Mouse (Mus musculus) testis, postnatal 10 days (tissue): ENCODE measurements around the gene Rhof.

Experiments used
- DNase-seq: peaks from one replicate; pipeline ENCODE4 v3.0.0; 2021; ENCODE audit warnings: low spot score

Gene Rhof

DNA sequence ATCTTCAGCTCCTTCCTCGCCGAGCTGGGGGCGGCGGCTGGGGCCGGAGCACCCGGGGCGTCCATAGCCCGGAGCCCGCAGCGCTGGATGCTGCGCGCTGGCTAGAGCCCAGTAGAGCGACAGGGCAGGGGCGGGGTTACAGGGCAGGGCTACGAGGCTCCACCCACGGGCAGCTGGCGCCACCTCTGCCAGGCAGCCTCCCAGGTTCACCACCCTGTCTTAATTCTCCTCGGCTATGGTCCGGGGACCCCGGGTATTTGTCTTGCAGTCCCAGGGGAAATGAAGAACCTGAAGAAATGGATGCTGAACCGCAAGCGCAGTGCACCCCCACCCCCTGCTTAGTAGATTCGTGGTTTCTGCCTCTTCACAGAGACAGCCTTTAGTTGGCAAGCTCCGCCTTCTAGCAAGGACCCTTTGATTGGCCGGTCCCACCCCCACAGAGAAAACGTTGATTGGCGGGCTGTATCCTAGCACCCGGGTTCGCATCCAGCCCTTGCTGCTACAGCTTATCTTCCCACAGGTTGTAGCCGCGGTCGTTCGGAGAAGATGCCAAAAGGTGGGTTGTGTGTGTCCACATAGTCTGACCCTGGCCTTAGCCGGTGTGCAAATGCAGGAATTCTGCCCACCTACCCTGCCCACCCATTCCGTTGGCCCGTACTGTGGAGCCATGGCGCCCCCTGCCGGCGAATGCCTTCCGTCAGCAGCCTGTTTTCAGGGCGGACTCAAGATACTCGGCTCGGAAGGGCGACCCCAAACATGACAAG lies at the start of gene Rhof:
TSS of gene Rhof (minus strand) at position 385 of the 764 bp plus-strand sequence.
- peak; percentile 94 for DNase-seq

DNA sequence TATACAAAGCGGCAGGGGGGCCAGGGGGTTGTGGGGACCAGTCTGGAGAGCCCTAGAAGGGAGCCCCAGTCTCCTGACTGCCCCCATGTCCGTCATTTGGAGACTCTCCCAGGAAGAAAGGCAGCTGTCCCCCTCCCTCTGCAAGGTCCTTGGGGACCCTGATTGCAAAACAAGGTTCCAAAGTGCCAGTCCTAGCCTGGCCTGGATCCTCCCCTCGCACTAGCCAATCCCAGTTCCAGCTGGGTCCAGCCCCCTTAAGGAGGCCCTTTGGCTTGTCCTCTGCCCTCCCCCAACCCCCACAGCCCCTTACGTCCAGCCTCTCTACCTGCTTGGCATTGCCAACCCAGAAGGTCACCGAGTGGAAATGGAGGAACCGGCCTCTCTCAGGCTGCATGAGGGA lies 49.0 kb upstream of the Rhof start:
- no peak for DNase-seq

DNA sequence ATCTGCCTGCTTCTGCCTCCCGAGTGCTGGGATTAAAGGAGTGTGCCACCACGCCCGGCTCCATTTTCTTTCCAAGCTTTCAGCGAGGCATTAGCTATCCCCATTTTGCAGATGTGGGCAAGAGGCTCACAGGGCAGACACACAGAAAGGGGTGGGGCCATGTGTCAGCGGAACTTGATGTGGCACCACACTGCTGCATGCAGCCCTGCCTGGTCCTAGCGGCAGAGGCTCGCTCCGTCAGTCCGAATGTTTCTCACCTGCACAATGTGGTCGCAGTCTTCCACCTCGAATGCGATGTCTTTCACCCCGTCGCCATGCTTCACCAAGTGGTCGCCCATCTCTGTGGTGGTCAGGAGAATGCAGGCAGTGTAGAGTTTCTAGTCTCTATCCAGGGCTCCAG lies 47.9 kb upstream of the Rhof start:
- DNase-seq: no peak

DNA sequence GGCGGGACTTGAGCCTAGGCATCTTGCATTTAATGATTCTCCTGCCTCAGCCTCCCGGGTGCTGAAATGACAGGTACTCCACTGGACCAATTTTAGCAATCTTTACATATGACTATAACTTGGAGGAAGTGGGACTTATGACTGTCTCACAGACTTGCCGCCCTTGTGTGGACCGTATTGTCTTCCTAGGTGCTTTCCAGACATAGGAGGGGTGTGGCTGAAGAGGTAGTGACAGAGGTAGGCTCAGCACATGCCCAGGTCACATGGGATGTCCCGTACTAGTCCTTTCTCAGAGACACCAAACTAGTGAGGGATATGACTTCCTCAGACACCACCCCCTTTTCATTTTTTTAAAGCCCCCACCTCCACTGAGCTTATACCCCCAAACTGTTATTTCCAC lies 46.3 kb upstream of the Rhof start:
- no peak for DNase-seq

DNA sequence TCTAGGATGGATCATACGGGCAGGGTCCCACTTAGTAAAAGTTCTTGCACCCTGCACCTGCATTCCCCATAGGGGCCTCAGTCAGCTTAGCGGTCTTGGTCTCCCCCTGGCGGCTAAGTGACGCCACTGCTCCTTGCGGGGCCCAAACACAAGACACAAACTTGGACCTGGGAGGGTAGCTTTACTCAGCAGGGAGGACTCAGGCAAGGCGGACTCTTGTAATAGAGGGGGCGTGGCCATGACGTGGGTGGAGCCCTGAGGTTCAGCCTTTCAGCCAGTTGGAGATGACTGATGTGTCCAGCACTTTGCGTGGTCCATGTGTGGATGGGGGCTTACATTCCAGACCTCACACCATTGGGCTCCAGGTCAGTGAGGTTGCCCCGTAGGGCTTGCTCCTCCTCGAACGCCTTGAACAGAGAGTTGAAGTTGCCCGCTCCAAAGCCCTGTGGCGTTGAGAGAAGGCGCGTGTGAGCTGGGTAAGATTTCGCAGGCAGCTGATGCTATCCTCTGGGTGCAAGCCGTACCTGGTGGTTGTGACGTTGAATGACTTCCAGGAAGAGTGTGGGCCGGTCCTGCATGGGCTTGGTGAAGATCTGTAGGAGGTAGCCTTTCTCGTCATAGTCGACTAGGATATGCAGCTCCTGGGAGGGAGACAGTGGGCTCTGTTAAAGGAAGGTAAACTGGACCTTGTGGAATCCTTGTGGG lies 39.3 kb upstream of the Rhof start:
- peak; percentile 94 for DNase-seq

DNA sequence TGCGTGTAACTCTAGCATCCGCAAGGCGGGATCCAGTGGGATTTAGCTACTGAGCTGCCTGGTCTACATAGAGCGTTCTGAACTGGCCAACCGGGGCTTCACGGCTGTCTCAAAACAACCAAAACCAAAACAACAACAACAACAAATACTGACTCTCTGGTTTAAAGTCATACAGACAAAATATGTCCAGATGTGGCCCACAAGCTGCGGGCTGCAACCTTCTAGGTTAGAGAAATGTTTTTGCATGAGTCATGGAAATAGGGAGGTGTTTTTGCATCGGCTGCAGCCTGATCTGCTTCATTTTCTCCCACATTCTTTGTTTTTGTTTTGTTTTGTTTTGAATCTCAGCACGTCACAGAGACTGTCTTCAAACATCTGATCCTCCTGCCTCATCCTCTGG lies 37.9 kb upstream of the Rhof start:
- DNase-seq: no peak

DNA sequence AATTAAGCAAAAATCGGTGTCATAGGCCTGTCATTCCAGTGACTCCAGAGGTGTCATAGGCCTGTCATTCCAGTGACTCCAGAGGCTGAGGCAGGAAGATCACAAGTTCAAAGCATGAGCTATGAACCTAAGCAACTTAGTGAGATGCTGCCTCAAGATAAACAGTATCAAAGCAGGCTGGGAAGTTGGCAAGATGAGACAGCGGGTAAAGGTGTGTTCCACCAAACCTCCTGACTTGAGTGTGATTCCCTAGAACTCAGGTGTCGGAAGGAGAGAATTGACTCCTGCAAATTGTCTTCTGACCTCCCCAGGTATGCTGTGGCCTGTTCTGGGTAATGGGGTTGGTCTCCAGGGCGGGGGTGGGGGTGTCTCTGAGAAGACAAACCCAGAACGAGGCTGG lies 36.8 kb upstream of the Rhof start, which contains the start of gene Psmd9:
TSS of gene Psmd9 (plus strand) at position 130 of the 400 bp plus-strand sequence.
- DNase-seq: no peak

DNA sequence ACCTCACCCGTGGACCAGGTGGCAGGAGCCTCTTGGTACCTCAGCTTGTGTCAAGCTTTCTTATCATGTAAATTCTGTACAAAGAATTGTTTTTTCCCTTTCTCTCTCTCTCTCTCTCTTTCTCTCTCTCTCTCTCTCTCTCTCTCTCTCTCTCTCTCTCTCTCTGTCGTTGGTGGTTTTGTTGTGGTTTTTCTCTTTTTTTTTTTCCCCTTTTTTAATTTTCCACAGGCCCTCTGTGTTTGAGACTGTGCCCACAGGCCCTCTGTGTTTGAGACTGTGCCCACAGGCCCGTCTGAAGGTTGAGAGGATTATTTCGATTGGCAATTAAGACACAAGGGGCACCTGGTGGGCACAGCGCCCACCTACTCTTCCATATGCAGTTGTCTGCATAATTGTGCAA lies 35.1 kb upstream of the Rhof start:
- DNase-seq: no peak

DNA sequence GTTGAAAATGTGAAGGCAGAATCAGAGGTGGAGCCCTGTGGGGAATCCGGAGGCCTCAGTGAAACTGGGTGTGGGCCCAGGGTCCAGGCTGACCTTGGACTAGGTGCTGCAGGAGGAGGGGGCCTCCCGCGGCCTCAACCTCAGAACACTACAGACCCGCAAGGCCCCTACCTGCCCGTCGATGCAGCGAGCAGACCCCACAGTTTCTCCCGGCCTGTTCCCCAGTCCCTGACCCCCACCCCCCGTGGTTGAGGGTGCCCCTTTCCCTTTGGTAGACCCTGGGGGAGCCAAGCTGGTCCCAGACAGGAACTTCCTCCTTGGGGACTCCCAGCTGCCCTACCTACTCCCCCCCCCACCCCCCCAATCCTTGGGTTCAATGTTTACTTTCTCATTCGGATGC lies 33.9 kb upstream of the Rhof start:
- no peak for DNase-seq

DNA sequence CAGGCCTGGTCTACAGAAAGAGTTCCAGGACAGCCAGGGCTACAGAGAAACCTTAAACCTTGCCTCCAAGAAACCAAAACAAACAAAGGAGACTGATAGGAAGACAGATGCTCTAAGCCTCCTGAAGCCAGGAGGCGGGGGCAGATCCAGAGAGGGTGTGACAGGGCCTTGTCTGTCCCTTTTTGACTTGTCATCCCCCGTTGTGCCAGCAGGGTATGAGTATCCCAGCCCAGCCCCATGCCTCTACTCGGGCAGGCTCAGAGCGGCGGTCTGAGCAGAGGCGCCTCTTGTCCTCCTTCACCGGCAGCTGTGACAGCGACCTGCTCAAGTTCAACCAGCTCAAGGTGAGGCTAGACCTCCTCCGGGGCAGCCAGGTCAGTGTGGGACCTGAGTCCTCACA lies 30.4 kb upstream of the Rhof start:
- no peak for DNase-seq

DNA sequence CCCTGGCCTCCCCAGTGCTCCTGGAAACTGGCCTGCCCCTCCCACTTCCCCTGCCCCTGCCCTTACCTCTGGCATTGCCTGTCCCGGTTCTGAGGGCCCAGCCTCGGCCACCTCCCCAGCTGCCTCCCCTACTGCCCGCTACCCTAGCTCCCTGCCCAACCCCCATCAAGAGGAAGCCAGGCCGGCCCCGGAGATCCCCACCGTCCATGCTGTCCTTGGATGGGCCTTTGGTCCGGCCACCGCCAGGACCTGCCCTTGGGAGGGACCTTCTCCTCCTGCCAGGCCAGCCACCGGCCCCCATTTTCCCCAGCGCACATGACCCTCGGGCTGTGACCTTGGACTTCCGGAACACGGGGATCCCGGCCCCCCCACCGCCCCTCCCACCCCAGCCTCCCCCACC lies 27.8 kb upstream of the Rhof start:
- no peak for DNase-seq

DNA sequence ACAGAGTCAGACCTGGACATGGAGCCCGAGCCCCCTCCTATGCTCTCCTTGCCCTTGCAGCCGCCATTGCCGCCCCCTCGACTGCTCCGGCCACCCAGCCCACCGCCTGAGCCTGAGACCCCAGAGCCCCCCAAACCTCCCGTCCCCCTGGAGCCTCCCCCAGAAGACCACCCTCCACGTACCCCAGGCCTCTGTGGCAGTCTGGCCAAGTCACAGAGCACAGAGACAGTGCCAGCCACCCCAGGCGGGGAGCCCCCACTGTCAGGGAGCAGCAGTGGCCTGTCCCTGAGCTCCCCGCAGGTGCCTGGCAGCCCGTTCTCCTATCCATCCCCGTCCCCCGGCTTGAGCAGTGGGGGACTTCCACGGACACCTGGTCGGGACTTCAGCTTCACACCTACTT lies 27.4 kb upstream of the Rhof start:
- DNase-seq: no peak

DNA sequence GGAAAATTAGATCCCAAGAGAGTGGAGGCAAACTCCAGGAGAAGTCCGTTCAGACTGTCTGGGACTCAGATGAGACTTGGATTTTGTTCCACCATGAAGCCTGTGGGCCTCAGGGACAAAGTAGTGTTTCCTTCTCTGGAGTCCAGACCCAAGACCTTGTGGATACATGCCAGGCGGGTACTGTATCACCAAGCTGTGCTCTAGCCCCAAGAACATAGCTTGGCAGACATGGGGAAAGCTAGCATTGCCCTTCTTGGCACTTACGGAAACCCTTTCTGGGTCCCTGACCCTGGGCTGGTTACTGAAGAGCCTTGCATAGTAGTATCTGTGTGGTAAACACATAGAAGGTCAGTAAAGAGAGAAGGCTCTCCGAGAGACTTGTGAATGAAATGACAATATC lies 27.0 kb upstream of the Rhof start:
- DNase-seq: no peak

DNA sequence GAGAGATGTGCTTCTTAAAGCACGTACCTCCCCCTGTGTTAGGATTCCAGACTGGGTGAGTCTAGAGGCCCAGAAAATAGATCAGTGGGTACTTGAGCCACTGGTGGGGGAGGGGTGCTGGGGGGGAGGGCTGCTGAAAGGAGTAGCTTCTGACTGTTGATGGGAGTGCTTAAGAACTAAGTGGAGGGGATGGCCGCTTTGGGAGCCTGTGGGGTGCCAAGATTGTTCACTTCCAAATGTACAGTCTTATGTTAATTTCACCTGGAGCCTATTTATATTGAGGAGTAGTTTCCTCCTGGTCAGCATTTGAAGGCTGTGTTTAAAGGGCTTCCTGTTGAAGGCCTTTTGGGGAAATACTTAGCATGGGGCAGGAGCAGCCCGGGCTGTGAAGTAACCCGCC lies 25.5 kb upstream of the Rhof start:
- DNase-seq: no peak

DNA sequence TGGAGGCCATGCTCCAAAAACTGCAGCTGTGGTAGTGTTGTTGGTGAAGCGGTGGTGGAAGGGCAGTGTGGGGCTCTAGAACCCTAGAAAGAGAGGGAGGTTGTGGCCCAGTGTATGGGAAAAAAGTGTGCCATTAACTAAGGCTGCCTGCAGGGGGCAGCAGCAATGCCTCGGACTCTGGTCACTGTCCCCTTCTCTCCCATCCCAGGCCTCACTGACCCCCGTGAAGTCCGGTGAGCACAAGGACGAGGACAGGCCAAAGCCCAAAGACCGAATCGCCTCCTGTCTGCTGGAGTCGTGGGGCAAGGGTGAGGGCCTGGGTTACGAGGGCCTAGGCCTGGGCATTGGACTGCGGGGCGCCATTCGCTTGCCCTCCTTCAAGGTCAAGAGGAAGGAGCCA lies 24.3 kb upstream of the Rhof start:
- no peak for DNase-seq

DNA sequence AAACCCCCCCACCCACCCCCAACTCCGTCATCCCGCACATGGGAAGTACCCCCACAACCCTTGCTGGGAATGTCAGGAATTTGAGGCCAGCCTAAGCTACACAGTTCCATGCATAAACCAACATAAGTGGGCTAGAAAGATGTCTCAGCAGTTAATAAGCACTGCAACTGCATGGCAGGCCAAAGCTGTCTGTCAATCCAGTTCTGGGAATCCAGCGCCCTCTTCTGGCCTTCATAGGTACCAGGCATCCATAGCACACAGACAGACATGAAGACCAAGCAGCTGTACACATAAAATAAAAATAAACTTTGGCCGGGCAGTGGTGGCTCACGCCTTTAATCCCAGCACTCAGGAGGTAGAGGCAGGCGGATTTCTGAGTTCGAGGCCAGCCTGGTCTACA lies 22.9 kb upstream of the Rhof start:
- peak; percentile 66 for DNase-seq

DNA sequence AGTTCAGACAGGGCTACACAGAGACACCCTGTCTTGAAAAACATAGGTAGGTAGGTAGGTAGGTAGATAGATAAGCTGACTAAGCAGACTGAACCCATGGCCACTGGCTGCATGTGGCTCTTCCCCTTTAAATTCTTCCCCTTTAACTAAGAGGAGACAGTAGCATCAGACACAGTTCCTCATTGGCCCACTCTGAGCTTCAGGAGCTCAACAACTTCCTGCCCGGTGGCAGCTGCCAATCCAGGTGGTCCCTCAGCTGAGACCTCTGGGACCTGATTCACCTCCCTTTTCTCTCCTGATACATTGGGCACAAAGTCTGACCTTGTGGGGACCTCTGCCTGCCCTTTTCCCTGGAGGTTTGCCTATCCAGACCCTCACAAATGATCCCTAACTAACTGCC lies 20.4 kb upstream of the Rhof start:
- DNase-seq: no peak

DNA sequence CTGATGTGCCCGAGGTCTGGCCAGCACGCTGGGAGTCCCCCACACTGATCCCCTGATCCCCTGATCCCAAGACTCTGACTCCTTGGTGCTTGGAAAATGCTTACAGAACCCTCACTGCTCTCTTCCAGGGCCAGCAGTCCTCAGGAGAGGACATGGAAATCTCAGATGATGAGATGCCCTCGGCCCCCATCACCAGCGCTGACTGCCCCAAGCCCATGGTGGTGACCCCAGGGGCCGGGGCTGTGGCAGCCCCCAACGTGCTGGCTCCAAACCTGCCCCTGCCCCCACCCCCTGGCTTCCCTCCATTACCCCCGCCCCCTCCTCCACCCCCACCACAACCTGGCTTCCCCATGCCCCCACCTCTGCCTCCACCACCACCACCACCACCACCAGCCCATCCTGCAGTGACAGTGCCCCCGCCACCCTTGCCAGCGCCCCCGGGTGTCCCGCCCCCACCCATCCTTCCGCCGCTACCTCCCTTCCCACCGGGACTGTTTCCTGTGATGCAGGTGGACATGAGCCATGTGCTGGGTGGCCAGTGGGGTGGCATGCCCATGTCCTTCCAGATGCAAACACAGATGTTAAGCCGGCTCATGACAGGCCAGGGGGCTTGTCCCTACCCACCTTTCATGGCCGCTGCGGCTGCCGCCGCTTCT lies 19.3 kb upstream of the Rhof start:
- DNase-seq: no peak

DNA sequence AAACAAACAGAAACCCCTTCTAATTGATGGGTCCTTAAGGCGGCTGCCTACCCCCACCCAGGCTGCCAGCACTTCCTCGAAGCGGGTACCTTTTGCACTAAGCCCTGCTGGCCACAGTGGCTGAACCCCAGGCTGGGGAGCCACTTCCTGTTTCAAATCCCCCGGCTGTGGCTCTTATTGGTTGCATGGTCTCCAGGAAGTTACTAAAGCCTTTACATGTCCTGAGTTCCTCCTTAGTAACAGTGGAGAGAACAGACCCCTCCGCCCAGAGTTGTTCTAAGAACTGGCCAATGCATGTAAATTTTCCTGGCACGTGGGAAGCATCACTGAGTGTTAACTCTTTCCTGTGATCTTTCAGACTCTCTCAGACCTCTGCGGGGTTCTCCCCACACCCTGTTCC lies 18.6 kb upstream of the Rhof start:
- no peak for DNase-seq

DNA sequence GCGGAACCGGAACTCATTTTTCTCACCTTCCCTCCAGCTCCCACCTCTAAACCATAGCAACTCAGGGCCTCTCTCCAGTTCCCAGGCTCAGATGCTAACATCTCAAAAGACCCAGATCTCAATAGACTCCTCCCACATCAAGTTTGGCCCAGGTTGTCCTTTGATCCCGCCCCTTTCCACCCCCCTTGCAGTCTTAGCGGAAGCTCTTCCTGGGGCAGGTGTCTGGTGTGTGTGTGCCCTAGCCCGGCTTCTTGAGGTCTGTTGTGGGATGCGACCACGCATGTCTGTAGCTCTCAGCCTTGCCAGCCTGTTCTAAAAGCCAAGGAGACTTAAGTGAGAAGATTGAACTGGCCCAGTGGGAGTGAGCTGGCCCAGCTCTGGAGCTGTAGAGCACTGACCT lies 18.1 kb upstream of the Rhof start:
- DNase-seq: no peak

DNA sequence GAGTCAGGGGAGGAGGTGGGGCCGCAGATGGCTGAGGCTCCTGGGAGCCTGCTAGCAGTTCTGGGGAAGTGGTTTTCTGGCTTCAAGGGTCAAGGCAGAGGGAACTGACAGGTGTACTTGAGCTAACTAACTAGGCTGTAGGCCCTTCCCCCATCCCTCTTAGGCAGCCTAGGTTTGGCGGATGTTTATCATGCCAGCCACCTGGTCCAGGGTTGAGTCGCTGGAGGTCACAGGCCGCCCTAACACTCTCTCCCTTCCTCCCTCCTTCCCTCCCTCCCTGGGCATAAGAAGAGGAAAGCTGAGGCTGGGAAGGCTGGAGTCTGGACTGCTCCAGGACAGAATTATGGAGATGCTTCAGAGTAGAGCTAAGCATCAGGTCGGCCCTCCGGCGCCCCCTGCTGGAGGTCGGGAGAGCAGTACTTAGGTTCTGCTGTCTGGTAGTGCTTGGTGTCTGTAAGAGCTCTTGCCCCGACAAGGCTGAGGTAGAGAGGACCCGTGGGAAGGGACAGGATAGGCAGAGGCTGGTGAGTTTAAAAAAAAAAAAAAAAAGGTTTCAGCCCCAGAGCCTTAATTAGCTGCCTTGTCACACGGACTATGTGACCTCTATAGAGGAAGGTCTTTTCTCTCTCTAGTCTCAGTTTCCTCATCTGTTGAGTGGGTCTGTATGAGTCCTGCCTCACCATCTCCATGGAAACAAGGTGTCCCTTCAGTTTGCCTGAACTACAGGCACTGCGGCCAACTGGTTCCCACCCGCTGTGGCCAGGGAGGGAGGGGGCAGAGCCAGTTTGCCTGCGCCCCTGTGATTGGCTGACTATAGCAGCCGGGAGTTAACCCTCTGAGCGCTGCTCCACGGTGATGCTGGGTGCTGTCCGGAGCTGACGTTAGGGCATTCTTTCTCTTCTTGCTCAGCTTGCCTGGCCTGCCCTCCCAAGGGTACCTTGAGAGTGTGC lies 17.2 kb upstream of the Rhof start:
- DNase-seq: peak; percentile 95

DNA sequence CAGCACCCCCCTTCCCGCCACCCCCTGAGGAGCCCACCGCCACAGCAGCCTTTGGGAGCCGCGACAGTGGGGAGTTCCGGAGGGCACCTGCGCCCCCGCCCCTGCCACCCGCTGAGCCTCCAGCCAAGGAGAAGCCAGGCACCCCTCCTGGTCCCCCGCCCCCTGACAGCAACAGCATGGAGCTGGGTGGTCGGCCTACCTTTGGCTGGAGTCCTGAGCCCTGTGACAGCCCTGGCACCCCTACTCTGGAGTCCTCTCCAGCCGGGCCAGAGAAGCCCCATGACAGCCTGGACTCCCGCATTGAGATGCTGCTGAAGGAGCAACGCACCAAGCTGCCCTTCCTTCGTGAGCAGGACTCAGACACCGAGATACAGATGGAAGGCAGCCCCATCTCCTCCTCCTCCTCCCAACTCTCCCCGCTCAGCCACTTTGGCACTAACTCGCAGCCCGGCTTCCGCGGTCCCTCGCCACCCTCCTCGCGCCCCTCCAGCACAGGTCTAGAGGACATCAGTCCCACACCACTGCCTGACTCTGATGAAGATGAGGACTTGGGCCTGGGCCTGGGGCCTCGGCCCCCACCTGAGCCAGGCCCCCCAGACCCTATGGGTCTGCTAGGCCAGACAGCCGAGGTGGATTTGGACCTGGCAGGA lies 15.7 kb upstream of the Rhof start:
- DNase-seq: no peak
